ENCODE assay signal across 18 mouse cellular contexts in genomic region chr9:121475488-121476452, GRCm38 (mm10). TPM values are rescaled to one million over a fixed set of nuclear protein-coding genes. Genes with fewer than 3 reads are reported as not detected.
DNase-seq lines count a peak whose midpoint lies in the region; ATAC-seq and TF ChIP-seq lines count a peak whose summit lies in the region.
"Had no signal": no experiment of that assay in that cellular context is flagged by ENCODE, and none has a peak within 500 bp of the region (broad histone marks: within the 10 kb centered on the region; RNA-seq: fewer than 3 reads in every experiment).

No protein-coding gene starts in this region.

- H3K27me3 ChIP-seq in forebrain, embryonic 15.5 days = no peaks in the 10 kb centered on the region
- no peaks in the 10 kb centered on the region for H3K27me3 ChIP-seq in forebrain, embryonic 14.5 days (replicated peaks; ENCODE audit: control insufficient read depth, insufficient read depth, low read length)
- no peaks in the 10 kb centered on the region for H3K27me3 ChIP-seq in midbrain, postnatal 0 days (ENCODE audit: insufficient read depth, low read length)
- no peaks in the 10 kb centered on the region for H3K27me3 ChIP-seq in midbrain, embryonic 13.5 days

- H3K36me3 ChIP-seq in forebrain, embryonic 15.5 days = peaks cover 15% of the 10 kb centered on the region
- peaks cover 40% of the 10 kb centered on the region for H3K36me3 ChIP-seq in forebrain, embryonic 14.5 days (ENCODE audit: control insufficient read depth, insufficient read depth, low read length)
- peaks cover 32% of the 10 kb centered on the region for H3K36me3 ChIP-seq in midbrain, postnatal 0 days (ENCODE audit: insufficient read depth, low read length)
- H3K36me3 ChIP-seq in midbrain, embryonic 13.5 days = peaks cover 42% of the 10 kb centered on the region

- H3K27ac ChIP-seq in forebrain, embryonic 15.5 days (replicated peaks) = 0 out of 2 replicates have a peak overlapping the region, but pooled peaks have one; percentile 2
- no peak overlapping the region for H3K27ac ChIP-seq in forebrain, embryonic 14.5 days (ENCODE audit: low read depth, low read length)
- no peak overlapping the region for H3K27ac ChIP-seq in midbrain, postnatal 0 days (ENCODE audit: low read depth, low read length)
- no peak overlapping the region for H3K27ac ChIP-seq in midbrain, embryonic 13.5 days

- no peak for DNase-seq in forebrain, embryonic 14.5 days (ENCODE audit: low spot score)
- peak; percentile 27 for DNase-seq in midbrain, postnatal 0 days (ENCODE audit: low spot score)
- DNase-seq in cerebellum, postnatal 36 days = peak; percentile 24 to 38
- no peak for DNase-seq in yolk sac, embryonic 10.5 days (ENCODE audit: low spot score)
- DNase-seq in urinary bladder, postnatal 14 days (ENCODE audit: low spot score) = no peak
- DNase-seq: adrenal gland, postnatal 10 days; gastrocnemius, postnatal 36 days; heart, postnatal 14 days; kidney, adult 2 months; kidney, postnatal 25 days; liver, postnatal 0 days; lung, postnatal 14 days; right cerebral cortex, postnatal 4 days had no signal

- H3K4me2 ChIP-seq in forebrain, embryonic 15.5 days (replicated peaks) = no peak overlapping the region
- H3K4me2 ChIP-seq in forebrain, embryonic 14.5 days (ENCODE audit: low read length) = no peak overlapping the region
- H3K4me2 ChIP-seq in midbrain, postnatal 0 days (ENCODE audit: low read depth, low read length, poor library complexity, severe bottlenecking) = no peak overlapping the region
- H3K4me2 ChIP-seq in midbrain, embryonic 13.5 days (replicated peaks) = no peak overlapping the region
- H3K4me2 ChIP-seq: heart, embryonic 11.5 days had no signal

- ATAC-seq in forebrain, embryonic 15.5 days (replicated peaks) = no peak
- no peak for ATAC-seq in forebrain, embryonic 14.5 days
- ATAC-seq in midbrain, postnatal 0 days (ENCODE audit: low FRiP score) = no peak
- no peak for ATAC-seq in midbrain, embryonic 13.5 days
- ATAC-seq: CD4-positive, CD25-positive, alpha-beta regulatory T cell, adult 4 months; liver, postnatal 0 days had no signal

- no peak for TF ChIP-seq CTCF in midbrain, postnatal 0 days (IDR thresholded peaks at IDR 0.05)

- 74% methylated on average over 16 of the region's 16 CpGs for WGBS in forebrain, embryonic 15.5 days
- 77% methylated on average over 16 of the region's 16 CpGs for WGBS in forebrain, embryonic 14.5 days
- WGBS in midbrain, postnatal 0 days = 81% methylated on average over 16 of the region's 16 CpGs
- 85% methylated on average over 16 of the region's 16 CpGs for WGBS in midbrain, embryonic 13.5 days

- H3K4me3 ChIP-seq in forebrain, embryonic 15.5 days = no peak overlapping the region
- no peak overlapping the region for H3K4me3 ChIP-seq in forebrain, embryonic 14.5 days (ENCODE audit: low read depth, low read length)
- H3K4me3 ChIP-seq in midbrain, postnatal 0 days (ENCODE audit: low read depth, low read length) = no peak overlapping the region
- no peak overlapping the region for H3K4me3 ChIP-seq in midbrain, embryonic 13.5 days (replicated peaks)

- H3K4me1 ChIP-seq in forebrain, embryonic 15.5 days = peaks cover 10% of the 10 kb centered on the region
- H3K4me1 ChIP-seq in forebrain, embryonic 14.5 days (ENCODE audit: control insufficient read depth, insufficient read depth, low read length) = peaks cover 4% of the 10 kb centered on the region; the same call in 1 of the 2 replicates
- H3K4me1 ChIP-seq in midbrain, postnatal 0 days (ENCODE audit: insufficient read depth, low read length) = no peaks in the 10 kb centered on the region
- H3K4me1 ChIP-seq in midbrain, embryonic 13.5 days (replicated peaks) = peaks cover 3% of the 10 kb centered on the region

- no peak overlapping the region for H3K9ac ChIP-seq in forebrain, embryonic 15.5 days (replicated peaks)
- H3K9ac ChIP-seq in forebrain, embryonic 14.5 days (ENCODE audit: low read length) = no peak overlapping the region
- no peak overlapping the region for H3K9ac ChIP-seq in midbrain, postnatal 0 days (replicated peaks; ENCODE audit: low read length, poor library complexity, severe bottlenecking)
- H3K9ac ChIP-seq in midbrain, embryonic 13.5 days (replicated peaks) = no peak overlapping the region
- H3K9ac ChIP-seq: liver, postnatal 0 days had no signal

- H3K9me3 ChIP-seq in forebrain, embryonic 15.5 days = no peaks in the 10 kb centered on the region
- H3K9me3 ChIP-seq in forebrain, embryonic 14.5 days (replicated peaks; ENCODE audit: control insufficient read depth, low read length) = no peaks in the 10 kb centered on the region
- no peaks in the 10 kb centered on the region for H3K9me3 ChIP-seq in midbrain, postnatal 0 days (ENCODE audit: low read length)
- no peaks in the 10 kb centered on the region for H3K9me3 ChIP-seq in midbrain, embryonic 13.5 days
- H3K9me3 ChIP-seq: G1E had no signal

RNA-seq across cellular contexts. Expression of gene Cck, which starts 19.7 kb away (rescaled TPM):
- 30.0 and 35.0 TPM in 2 replicates for polyA plus RNA-seq in forebrain, embryonic 15.5 days (2015; fragmentation: Nextera tagmentation; extraction: Ambion mirVana)
- 27.1 and 30.2 TPM in 2 replicates for polyA plus RNA-seq in forebrain, embryonic 14.5 days (2014; fragmentation: Nextera tagmentation; extraction: Ambion mirVana)
- total RNA-seq in midbrain, postnatal 0 days (2014; rRNA removed) = 87.3 and 185 TPM in 2 replicates
- polyA plus RNA-seq in midbrain, postnatal 0 days (2015; fragmentation: Nextera tagmentation; extraction: Ambion mirVana) = 75.4 and 82.9 TPM in 2 replicates
- polyA plus RNA-seq in midbrain, embryonic 13.5 days (2015; fragmentation: Nextera tagmentation; extraction: Ambion mirVana) = 12.0 and 24.1 TPM in 2 replicates
- total RNA-seq: G1E had no signal
- polyA plus RNA-seq: CD4-positive, CD25-positive, alpha-beta regulatory T cell, adult 4 months; G1E; liver, postnatal 0 days had no signal

Comparison
In these comparisons a context has a peak if more than half of its experiments do, and no peak if none do; other contexts are left out.
1. DNase-seq: peak in midbrain, postnatal 0 days (single experiment) and cerebellum, postnatal 36 days (2 of 2); none in forebrain, embryonic 14.5 days (single experiment), yolk sac, embryonic 10.5 days (single experiment) and urinary bladder, postnatal 14 days (single experiment).